Mouse (Mus musculus) midbrain, embryonic 14.5 days (tissue): ENCODE measurements around the gene Pola1. TPM values are rescaled to one million over a fixed set of nuclear protein-coding genes. Genes with fewer than 3 reads are reported as not detected.

Source experiments
- polyA plus RNA-seq: library from polyadenylated mRNA; unstranded; fragments of >200 nt; fragmentation: Nextera tagmentation; extraction: Ambion mirVana; gene quantifications from 2 replicates; pipeline ENCODE4 v1.2.1, GENCODE M21; 2014

The Pola1 gene
- polyA plus RNA-seq, 1 experiment from 2014 or later, result 6.4 TPM

Other genes with a start within 250 kb of the Pola1 start
- 15.5 and 19.3 TPM in 2 replicates for gene Pcyt1b, start 22.7 kb upstream of the Pola1 start, polyA plus RNA-seq
- gene Pdk3, start 200.0 kb upstream of the Pola1 start, polyA plus RNA-seq, result 19.0 and 25.8 TPM in 2 replicates